Mouse (Mus musculus) hindbrain, postnatal 0 days (tissue): Measurements from ENCODE around the gene Llph. TPM values are rescaled to one million over a fixed set of nuclear protein-coding genes. Genes with fewer than 3 reads are reported as not detected.
"Not testable (repeated sequence)": the region's sequence is repeated elsewhere in the genome, so short reads cannot be mapped to it uniquely, and the experiment has no call there.

Source experiments
- ATAC-seq: fragments of 200-750 bp; cut with Nextera tagmentation; 2 replicates; pipeline ENCODE4 v1.8.0; 2017; ENCODE audit warnings: mild to moderate bottlenecking, moderate TSS enrichment, moderate library complexity
- DNase-seq: peaks from one replicate; pipeline ENCODE4 v3.0.0-alpha.2; 2015; ENCODE audit warnings: low spot score
- H3K27ac ChIP-seq: fragments of 300-500 bp; sonication (generic); 2 replicates; pipeline ENCODE4 v1.5.1; 2014; ENCODE audit warnings: mild to moderate bottlenecking
- H3K27me3 ChIP-seq: fragments of 300-500 bp; sonication (generic); 2 replicates; pipeline ENCODE4 v1.6.1; 2014; ENCODE audit warnings: low read length, mixed read lengths; ENCODE audit not compliant: insufficient read depth
- H3K36me3 ChIP-seq: fragments of 300-500 bp; sonication (generic); 2 replicates; pipeline ENCODE4 v1.6.1; 2014; ENCODE audit warnings: low read length, mixed read lengths; ENCODE audit not compliant: insufficient read depth
- H3K4me1 ChIP-seq: fragments of 300-500 bp; sonication (generic); 2 replicates; pipeline ENCODE4 v1.6.1; 2014; ENCODE audit warnings: antibody characterized with exemption, low read length, mixed read lengths; ENCODE audit not compliant: insufficient read depth
- H3K4me2 ChIP-seq: fragments of 300-500 bp; sonication (generic); 2 replicates; pipeline ENCODE4 v1.6.1; 2014; ENCODE audit warnings: low read depth, mild to moderate bottlenecking, low read length, moderate library complexity, mixed read lengths
- H3K4me3 ChIP-seq: fragments of 300-500 bp; sonication (generic); 2 replicates; pipeline ENCODE4 v1.5.1; 2014; ENCODE audit warnings: low read length
- H3K9ac ChIP-seq: fragments of 300-500 bp; sonication (generic); replicated peaks from 2 replicates; pipeline ENCODE4 v1.6.1; 2014; ENCODE audit warnings: mild to moderate bottlenecking, low read length, moderate library complexity, mixed read lengths
- H3K9me3 ChIP-seq: fragments of 300-500 bp; sonication (generic); 2 replicates; pipeline ENCODE4 v1.6.1; 2016; ENCODE audit warnings: low read length, mixed read lengths
- CTCF ChIP-seq: IDR thresholded peaks from 2 replicates; pipeline ENCODE4 v1.5.1; 2016; ENCODE audit warnings: antibody characterized with exemption, control low read depth, low read depth
- WGBS: fragments of 180-500 bp; shearing (Covaris S2); extraction: QIAGEN DNeasy Blood & Tissue Kit; methylation state at CpG from one replicate; pipeline ENCODE4 v1.1.7; 2014; 5-methylcytosine and 5-hydroxymethylcytosine counted together
- polyA plus RNA-seq: library from polyadenylated mRNA; unstranded; fragments of >200 nt; fragmentation: Nextera tagmentation; extraction: Ambion mirVana; gene quantifications from 2 replicates; pipeline ENCODE4 v1.2.1, GENCODE M21; 2015
- total RNA-seq: library from RNA; depleted of rRNA; stranded (reverse); fragments of >200 nt; gene quantifications from 2 replicates; pipeline ENCODE4 v1.2.3, GENCODE M21; 2014

The Llph gene
- total and polyA plus RNA-seq, 2 experiments from 2014 or later: 4.1 to 43.3 TPM

DNA sequence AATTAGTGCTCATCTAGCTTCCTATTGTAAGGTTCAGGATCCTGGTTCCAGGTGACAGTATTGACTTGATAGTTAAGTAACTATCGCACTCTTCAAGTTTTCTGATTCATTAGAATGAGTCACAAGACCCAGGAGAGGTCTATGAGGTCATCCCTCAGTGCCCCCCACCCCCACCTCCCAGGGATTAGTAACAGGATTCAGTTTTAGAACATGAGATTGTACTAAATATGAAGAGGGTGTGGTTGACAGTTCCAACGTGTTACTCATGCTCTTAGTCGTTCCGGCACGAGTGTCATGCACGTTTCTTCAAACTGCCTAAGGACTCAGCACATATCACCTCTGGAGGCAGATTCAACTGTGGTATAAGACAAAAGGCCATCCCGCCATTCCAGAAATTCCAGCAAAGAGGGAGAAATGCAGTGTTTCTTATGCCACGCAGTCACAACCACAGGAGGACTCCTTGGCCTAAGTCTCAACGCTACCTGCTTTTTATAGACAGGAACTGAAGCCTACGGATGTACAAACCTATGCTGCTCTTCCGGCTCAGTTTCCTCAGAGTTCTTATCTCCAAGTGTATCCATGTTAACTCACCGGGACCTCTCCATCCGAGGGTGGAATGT is 22.2 kb upstream of the Llph start:
- Histone ChIP-seq H3K36me3 (no peaks in the 10 kb centered on the region), H3K4me3 (no peak overlapping the region), H3K9me3 (no peaks in the 10 kb centered on the region), H3K4me2 (no peak overlapping the region), H3K27me3 (no peaks in the 10 kb centered on the region), H3K4me1 (peaks cover 4% of the 10 kb centered on the region), H3K27ac (no peak overlapping the region), H3K9ac (no peak overlapping the region)
- WGBS: 87% methylated on average over 13 of the region's 13 CpGs
- no peak for ATAC-seq
- no peak for TF ChIP-seq CTCF
- no peak for DNase-seq

DNA sequence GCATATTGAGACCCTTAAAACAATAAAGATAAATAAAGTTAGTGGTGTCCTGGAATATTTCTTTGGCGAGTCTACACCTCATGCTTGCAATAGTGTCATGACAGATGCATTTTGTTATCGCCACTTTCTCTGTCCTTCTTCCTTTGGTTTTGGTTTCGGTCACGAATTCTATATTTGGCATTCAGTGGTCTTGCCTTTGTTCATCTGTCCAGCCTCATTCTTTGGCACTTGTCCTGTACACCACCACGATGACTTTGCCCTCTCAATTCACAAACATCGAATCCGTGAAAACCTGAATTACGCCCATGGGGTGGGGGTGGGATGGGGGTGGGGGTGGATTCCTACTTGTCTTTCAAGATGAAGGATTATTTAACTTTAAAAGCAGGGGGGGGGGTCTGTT is 18.9 kb upstream of the Llph start:
- no peaks in the 10 kb centered on the region for H3K27me3 ChIP-seq
- 84% methylated on average over 8 of the region's 8 CpGs for WGBS

DNA sequence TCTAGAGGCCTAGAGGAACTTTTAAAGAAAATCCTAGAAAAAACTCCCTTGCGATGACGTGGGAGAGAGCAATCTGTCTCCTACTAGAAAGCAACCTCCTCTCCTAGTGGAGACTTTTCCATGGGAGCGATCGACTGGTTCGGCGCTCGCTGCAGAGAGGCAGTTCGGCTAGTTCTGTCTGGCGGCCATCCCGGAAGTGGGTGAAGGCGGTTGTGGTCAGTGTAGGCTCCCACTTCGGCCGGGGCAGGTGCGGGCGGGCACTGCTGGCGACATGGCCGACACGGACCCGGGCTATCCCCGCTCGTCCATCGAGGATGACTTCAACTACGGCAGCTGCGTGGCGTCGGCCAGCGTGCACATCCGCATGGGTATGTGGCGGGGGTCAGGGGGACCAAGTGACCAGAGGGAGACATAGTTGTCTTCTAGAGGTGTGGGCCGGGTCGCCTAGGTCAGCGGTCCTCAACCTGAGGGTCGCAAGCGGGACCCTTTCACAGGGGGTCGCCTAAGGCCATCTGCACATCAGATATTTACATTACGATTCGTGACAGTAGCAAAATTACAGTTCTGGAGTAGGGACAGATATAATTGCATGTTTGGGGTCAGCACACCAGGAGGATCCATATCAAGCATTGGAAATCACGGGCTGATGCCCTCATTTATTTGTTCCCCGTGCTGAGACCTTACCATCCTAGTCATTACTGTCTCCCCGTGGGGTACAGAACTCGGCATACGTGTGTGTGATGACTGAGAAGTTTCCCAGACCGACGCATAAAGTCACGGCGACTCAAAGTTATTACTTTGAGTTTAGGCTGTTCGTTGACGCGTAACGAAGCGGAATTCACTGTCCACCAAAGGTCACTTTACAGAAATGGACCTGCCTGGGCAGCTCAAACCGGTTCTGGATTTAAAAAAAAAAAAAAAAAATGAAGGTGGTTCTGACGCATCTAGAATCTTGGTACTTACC is 18.0 kb upstream of the Llph start:
- 2% methylated on average over 53 of the region's 53 CpGs for WGBS
- H3K4me2 ChIP-seq: peak overlapping the region; percentile 64
- H3K27me3 ChIP-seq: no peaks in the 10 kb centered on the region
- DNase-seq (peak; percentile 94), ATAC-seq (peak; percentile 96)
- peak overlapping the region; percentile 84 for H3K9ac ChIP-seq
- H3K4me3 ChIP-seq: peak overlapping the region; percentile 77
- no peaks in the 10 kb centered on the region for H3K9me3 ChIP-seq
- no peaks in the 10 kb centered on the region for H3K36me3 ChIP-seq
- 0 out of 2 replicates have a peak overlapping the region, but pooled peaks have one; percentile 21 for H3K27ac ChIP-seq
- peaks cover 7% of the 10 kb centered on the region for H3K4me1 ChIP-seq
- TF ChIP-seq CTCF: peak; percentile 69

More for the DNA sequence above, 18.9 kb upstream of the Llph start:
- no peak for DNase-seq
- no peak overlapping the region for H3K9ac ChIP-seq
- H3K4me3 ChIP-seq: no peak overlapping the region
- ATAC-seq: no peak
- peaks cover 7% of the 10 kb centered on the region for H3K4me1 ChIP-seq
- no peaks in the 10 kb centered on the region for H3K9me3 ChIP-seq
- H3K27ac ChIP-seq: no peak overlapping the region
- no peak for TF ChIP-seq CTCF
- no peaks in the 10 kb centered on the region for H3K36me3 ChIP-seq
- no peak overlapping the region for H3K4me2 ChIP-seq

DNA sequence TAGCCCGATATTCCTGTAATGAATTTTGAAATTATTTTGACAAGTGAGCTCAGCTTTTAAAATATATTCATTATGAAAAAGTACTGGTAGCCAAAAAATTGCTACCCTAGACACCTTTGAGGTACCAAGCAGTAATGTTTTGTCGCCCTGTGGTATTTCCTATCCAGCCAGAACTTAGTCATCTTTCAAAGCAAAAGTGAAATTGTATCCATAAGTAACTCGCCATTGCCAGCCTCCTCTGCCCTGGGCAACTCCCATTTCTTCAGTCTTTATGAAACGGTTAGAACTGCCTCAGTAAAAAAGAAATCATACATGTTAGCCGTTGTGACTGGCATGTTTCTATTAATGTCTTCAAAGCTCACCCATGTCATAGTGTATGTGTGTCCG is 17.3 kb upstream of the Llph start:
- peak overlapping the region; percentile 77 for H3K4me3 ChIP-seq
- TF ChIP-seq CTCF: no peak
- no peak for ATAC-seq

DNA sequence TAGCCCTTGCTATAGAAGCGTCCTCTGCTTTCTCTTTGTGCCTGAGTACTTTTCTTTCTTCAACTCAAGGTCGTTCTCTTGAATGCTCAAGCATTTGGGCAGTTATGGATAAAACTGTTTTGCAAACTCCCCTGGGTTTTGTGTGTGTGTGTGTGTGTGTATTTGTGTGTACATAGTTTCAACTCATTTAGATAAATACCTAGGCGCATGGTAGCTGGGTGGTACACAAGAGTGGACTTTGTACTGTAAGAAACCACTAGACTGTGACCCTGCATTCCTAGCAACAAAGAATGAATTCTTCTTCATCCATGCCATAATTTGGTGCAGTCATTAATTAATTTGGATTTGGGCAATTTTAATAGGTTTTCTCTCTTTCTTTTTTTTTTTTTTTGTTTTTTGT is 16.8 kb upstream of the Llph start:
- peak overlapping the region; percentile 64; the same call in 1 of the 2 replicates for H3K4me2 ChIP-seq
- TF ChIP-seq CTCF: no peak
- no peak overlapping the region for H3K4me3 ChIP-seq
- no peaks in the 10 kb centered on the region for H3K9me3 ChIP-seq
- H3K36me3 ChIP-seq: no peaks in the 10 kb centered on the region
- H3K27ac ChIP-seq: no peak overlapping the region
- no peaks in the 10 kb centered on the region for H3K27me3 ChIP-seq
- ATAC-seq (no peak), DNase-seq (no peak)
- no peak overlapping the region for H3K9ac ChIP-seq
- WGBS: 93% methylated on average over 3 of the region's 3 CpGs
- H3K4me1 ChIP-seq: peaks cover 7% of the 10 kb centered on the region

More for the DNA sequence above, 17.3 kb upstream of the Llph start:
- H3K27me3 ChIP-seq: no peaks in the 10 kb centered on the region
- no peak overlapping the region for H3K9ac ChIP-seq
- 67% methylated on average over 6 of the region's 6 CpGs for WGBS
- H3K9me3 ChIP-seq: no peaks in the 10 kb centered on the region
- H3K27ac ChIP-seq: no peak overlapping the region
- peak overlapping the region; percentile 64 for H3K4me2 ChIP-seq
- no peak for DNase-seq
- no peaks in the 10 kb centered on the region for H3K36me3 ChIP-seq
- peaks cover 7% of the 10 kb centered on the region for H3K4me1 ChIP-seq

DNA sequence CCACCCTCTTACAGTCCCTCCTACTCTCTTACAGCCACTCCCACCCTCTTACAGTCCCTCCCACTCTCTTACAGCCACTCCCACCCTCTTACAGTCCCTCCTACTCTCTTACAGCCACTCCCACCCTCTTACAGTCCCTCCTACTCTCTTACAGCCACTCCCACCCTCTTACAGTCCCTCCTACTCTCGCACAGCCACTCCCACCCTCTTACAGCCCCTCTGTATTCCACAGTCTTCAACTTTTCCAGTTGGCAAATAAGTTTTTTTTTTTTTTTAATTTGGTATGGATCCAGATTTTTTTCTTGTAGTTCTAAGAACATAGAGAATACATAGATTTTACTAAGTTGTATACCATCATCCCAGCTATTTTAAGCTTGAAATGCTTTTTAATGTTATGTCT is 9.8 kb upstream of the Llph start:
- 81% methylated on average over 1 of the region's 1 CpGs for WGBS
- H3K27me3 ChIP-seq, ATAC-seq, H3K4me2 ChIP-seq, DNase-seq, H3K9me3 ChIP-seq, H3K4me1 ChIP-seq, H3K9ac ChIP-seq, H3K27ac ChIP-seq, H3K4me3 ChIP-seq: not testable (repeated sequence)
- peaks cover 17% of the 10 kb centered on the region; the same call in 1 of the 2 replicates for H3K36me3 ChIP-seq
